Mouse (Mus musculus) E14TG2a.4 (cell line): Measurements from ENCODE around the gene Zfand4.

ENCODE experiments used
- CTCF ChIP-seq: conservative IDR thresholded peaks from 2 replicates; pipeline ENCODE4 v1.5.1; 2014; ENCODE audit warnings: low read length
- NANOG ChIP-seq: IDR thresholded peaks from 2 replicates; pipeline ENCODE4 v1.6.1; 2014; ENCODE audit warnings: borderline replicate concordance, low read length, mixed read lengths

DNA sequence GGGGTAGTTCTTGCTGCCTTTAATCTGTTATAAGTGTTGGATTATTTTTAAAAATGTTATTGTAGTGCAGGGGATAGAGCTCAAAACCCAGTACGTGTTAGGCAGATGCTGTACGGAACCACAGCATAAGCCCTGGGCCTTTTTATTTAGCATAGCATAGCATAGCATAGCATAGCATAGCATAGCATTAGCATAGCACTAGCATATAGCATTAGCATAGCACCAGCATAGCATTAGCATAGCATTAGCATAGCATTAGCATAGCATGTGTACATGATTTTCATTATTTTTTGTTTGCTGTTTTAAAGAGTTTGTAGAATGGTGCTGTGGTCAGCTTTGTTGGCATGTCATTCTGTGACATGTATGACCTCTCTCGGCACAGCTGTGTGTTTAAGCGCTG lies 4.4 kb upstream of the Zfand4 start:
- no peak for TF ChIP-seq CTCF
- no peak for TF ChIP-seq NANOG
